Mouse (Mus musculus): Measurements from ENCODE around the gene Gm4871. TPM values are rescaled to one million over a fixed set of nuclear protein-coding genes. Genes with fewer than 3 reads are reported as not detected.
"Not testable (repeated sequence)": the region's sequence is repeated elsewhere in the genome, so short reads cannot be mapped to it uniquely, and the experiment has no call there.

Gm4871 gene
- not detected in 2 replicates for polyA plus RNA-seq (2015; fragmentation: Nextera tagmentation; extraction: Ambion mirVana)

DNA sequence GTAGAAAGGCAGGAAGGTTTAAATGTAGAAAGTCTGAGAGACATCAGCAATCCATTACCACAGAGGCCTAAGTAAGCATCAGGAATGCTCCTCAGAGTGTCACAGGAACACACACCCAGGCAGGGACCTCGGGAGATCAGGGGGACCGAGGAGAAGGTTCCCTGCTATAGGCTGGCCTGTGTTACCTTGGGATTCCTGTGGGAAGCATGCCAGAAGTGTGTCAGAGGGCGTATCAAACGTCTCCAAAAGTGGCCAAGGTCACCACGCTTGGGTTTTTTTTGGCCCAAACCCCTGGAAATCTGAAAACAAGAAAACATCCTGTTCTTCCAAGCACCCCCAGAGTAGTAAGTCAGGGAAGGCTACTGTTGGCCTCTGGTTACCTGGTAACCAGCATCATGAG lies at the start of gene Gm4871:
Gm4871 (minus strand) TSS at position 364 of the 400 bp plus-strand sequence.
- H3K27ac ChIP-seq (replicated peaks); H3K4me2 ChIP-seq; H3K27me3 ChIP-seq; ATAC-seq (ENCODE audit: low read depth); H3K36me3 ChIP-seq; H3K4me3 ChIP-seq; H3K9ac ChIP-seq; H3K9me3 ChIP-seq; H3K4me1 ChIP-seq (replicated peaks): not testable (repeated sequence)
- 72% methylated on average over 5 of the region's 5 CpGs for WGBS

DNA sequence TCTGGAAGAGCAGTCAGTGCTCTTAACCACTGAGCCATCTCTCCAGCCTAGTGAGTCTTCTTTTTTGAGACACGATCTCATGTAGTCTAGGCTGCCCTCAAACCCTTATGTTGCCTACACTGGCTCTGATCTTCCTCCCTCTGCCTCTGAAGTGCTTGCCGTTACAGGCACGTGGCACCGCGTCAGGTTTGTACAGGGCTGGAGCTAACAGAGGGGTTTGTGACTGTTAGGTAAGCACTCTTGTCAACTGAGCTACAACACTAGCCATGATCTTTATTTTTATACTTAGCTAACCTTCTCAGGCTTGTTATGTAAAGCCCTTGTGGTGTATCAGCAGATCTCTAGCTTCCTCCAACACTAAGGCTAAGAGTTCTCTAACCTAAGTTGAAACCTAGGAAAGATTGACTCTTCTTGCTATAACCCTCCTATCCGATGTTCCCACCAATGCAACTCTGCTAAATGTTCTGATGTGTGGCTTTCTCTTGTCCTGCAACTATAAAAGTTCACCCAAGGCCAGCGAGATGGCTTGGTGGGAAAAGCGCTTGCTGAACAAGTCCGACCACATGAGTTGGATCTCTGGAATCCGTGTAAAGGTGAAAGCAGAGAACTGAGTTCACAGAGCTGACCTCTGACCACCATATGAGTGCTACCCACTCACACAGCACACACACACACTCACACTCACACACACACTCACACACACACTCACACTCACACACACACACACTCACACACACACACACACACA lies 49.5 kb upstream of the Gm4871 start:
- no peak overlapping the region for H3K4me3 ChIP-seq
- peaks cover 4% of the 10 kb centered on the region; the same call in 1 of the 2 replicates for H3K36me3 ChIP-seq
- 90% methylated on average over 10 of the region's 10 CpGs for WGBS
- no peaks in the 10 kb centered on the region for H3K9me3 ChIP-seq
- H3K27me3 ChIP-seq, result no peaks in the 10 kb centered on the region
- ATAC-seq (ENCODE audit: low read depth), result no peak
- H3K4me2 ChIP-seq, result no peak overlapping the region
- peaks cover 19% of the 10 kb centered on the region for H3K4me1 ChIP-seq (replicated peaks)
- H3K9ac ChIP-seq, result no peak overlapping the region
- no peak overlapping the region for H3K27ac ChIP-seq (replicated peaks)

DNA sequence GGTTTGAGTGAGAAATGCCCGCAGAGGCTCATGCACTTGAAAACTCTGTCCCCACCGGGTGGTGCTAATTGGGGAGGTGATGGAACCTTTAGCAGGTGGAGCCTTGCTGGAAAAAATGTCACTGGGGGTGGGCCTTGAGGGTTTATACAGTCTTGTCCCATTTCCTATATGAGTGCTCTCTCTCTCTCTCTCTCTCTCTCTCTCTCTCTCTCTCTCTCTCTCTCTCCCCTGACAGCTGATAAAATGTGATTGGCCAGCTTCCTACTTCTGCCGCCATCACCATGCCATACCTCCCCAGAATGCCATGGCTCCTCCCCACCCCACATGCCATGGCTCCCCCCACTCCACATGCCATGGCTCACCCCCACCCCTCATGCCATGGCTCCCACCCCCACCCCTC lies 42.5 kb upstream of the Gm4871 start:
- H3K4me2 ChIP-seq, result no peak overlapping the region
- no peak for ATAC-seq (ENCODE audit: low read depth)
- WGBS, result 66% methylated on average over 3 of the region's 3 CpGs

DNA sequence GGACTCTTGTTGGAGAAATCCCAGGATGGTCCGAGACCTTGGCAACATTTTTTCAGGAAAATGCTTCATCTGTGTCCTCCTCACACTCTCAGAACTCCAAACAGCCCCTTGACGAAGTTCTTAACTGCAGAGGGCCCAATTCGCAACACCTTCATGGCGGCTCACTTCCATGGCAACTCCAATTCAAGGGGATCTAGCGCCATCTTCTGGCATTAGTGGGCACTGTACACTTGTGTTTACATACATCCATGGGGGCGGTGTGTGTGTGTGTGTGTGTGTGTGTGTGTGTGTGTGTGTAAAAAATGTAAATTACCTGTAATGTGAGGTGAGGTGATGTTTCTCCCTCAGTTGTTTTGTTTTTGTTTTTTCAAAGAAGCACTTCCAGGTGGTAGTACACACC lies 38.8 kb upstream of the Gm4871 start:
- Histone ChIP-seq H3K4me1 (replicated peaks) (no peaks in the 10 kb centered on the region), H3K27me3 (0 out of 2 replicates have a peak, but pooled peaks cover 7% of the 10 kb centered on the region), H3K9me3 (no peaks in the 10 kb centered on the region), H3K4me3 (no peak overlapping the region), H3K9ac (no peak overlapping the region), H3K27ac (replicated peaks) (no peak overlapping the region), H3K4me2 (no peak overlapping the region), H3K36me3 (no peaks in the 10 kb centered on the region)
- no peak for ATAC-seq (ENCODE audit: low read depth)
- 58% methylated on average over 6 of the region's 6 CpGs for WGBS

More for the DNA sequence above, 42.5 kb upstream of the Gm4871 start:
- Histone ChIP-seq H3K4me3 (no peak overlapping the region), H3K9ac (no peak overlapping the region), H3K36me3 (no peaks in the 10 kb centered on the region), H3K27ac (replicated peaks) (no peak overlapping the region), H3K4me1 (replicated peaks) (no peaks in the 10 kb centered on the region), H3K9me3 (no peaks in the 10 kb centered on the region), H3K27me3 (no peaks in the 10 kb centered on the region)

DNA sequence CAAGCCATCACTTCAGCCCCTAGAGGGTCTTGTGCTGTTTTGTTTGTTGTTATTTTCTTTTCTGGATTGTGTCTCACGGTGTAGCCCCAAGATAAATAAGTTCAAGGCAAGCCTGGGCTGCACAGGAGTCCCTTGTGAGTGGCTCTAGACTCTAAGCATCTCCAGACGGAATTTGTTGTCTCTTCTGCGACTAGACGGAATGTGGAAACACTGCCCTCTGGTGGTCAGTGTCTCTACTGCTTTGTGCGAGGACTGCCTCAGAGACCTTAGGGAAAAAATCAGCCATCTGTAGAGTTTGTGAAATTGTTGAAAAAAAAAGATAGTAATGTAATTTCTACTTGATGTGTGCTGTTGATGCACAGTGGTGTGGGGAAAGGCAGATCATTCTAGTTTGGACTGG lies 37.2 kb upstream of the Gm4871 start:
- no peak overlapping the region for H3K9ac ChIP-seq
- WGBS, result 0% methylated on average over 5 of the region's 5 CpGs
- H3K4me2 ChIP-seq, result no peak overlapping the region
- H3K9me3 ChIP-seq, result no peaks in the 10 kb centered on the region
- 0 out of 2 replicates have a peak, but pooled peaks cover 7% of the 10 kb centered on the region for H3K27me3 ChIP-seq
- no peaks in the 10 kb centered on the region for H3K36me3 ChIP-seq
- H3K27ac ChIP-seq (replicated peaks), result no peak overlapping the region
- ATAC-seq (ENCODE audit: low read depth), result peak; percentile 43; the same call in 1 of the 2 replicates
- H3K4me1 ChIP-seq (replicated peaks), result no peaks in the 10 kb centered on the region
- H3K4me3 ChIP-seq, result no peak overlapping the region

DNA sequence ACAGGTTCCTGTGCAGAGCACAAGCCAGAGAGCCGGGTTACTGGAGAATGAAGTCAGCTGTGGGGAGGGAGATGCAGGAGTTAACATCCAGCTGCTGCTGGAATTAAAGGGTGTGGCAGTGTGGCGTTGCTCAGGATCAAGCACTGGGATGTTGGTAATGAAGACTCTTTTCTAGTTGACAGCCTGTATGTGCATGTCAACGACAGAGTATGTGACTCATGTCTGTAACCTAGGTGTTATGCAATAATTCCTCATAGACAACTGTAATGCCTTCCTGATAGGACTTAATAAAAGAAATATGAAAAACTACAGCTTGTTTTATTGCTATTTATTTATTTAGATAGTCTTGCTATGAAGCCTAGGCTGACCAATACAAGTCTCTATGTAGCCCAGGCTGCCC lies 36.3 kb upstream of the Gm4871 start:
- 63% methylated on average over 3 of the region's 3 CpGs for WGBS
- ATAC-seq (ENCODE audit: low read depth), result no peak

DNA sequence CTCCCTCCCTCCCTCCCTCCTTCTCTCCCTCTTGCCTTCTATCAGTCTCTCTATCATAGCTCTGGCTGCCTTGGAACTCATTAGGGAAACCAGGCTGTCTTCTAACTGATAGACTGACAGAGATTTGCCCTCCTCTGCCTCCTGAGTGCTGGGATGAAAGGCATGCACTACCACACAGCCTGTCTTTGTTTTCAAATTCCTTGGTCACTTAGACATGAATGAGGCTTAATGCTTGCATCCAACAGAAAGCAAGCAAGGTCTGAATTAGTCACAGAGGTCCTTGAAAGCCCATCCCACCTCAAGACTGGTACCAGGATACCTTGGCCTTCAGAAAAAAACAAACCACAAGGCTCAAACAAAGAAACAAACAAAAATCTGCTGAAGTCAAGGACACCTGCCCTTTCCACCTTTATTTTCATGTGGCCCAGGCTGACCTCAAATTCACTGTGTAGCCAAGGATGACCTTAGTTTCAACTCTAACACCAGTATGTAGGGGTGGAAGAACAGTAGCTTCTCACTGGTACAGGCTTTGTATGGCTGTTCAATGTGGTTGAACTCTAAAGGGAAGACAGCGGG lies 32.3 kb upstream of the Gm4871 start:
- no peaks in the 10 kb centered on the region for H3K4me1 ChIP-seq (replicated peaks)
- no peak overlapping the region for H3K27ac ChIP-seq (replicated peaks)
- 92% methylated on average over 1 of the region's 1 CpGs for WGBS
- no peak overlapping the region for H3K4me3 ChIP-seq
- H3K27me3 ChIP-seq, result 0 out of 2 replicates have a peak, but pooled peaks cover 7% of the 10 kb centered on the region
- ATAC-seq (ENCODE audit: low read depth), result no peak
- no peaks in the 10 kb centered on the region for H3K36me3 ChIP-seq
- no peaks in the 10 kb centered on the region for H3K9me3 ChIP-seq
- no peak overlapping the region for H3K9ac ChIP-seq
- H3K4me2 ChIP-seq, result no peak overlapping the region

More for the DNA sequence above, 36.3 kb upstream of the Gm4871 start:
- Histone ChIP-seq H3K4me3 (no peak overlapping the region), H3K9ac (no peak overlapping the region), H3K27me3 (0 out of 2 replicates have a peak, but pooled peaks cover 7% of the 10 kb centered on the region), H3K4me1 (replicated peaks) (no peaks in the 10 kb centered on the region), H3K4me2 (no peak overlapping the region), H3K36me3 (no peaks in the 10 kb centered on the region), H3K27ac (replicated peaks) (no peak overlapping the region), H3K9me3 (no peaks in the 10 kb centered on the region)

DNA sequence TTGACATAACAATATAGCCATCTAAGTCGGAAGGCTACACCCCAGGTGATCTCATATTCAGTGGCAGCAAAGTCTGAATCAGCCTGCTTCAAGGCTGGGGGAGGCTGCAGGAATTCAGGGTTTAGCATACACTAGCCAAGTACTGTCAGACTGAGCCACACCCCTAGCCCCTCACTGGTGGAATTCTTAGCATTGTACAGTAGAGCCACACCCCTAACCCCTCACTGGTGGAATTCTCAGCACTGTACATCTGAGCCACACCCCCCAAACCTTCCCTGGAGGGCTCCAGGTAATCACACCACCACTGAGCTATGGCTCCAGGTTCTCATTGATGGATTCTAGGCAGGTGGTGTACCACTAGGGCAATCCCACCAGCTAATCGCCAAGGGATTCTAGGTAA lies 27.0 kb upstream of the Gm4871 start:
- H3K4me1 ChIP-seq (replicated peaks), result no peaks in the 10 kb centered on the region
- H3K4me2 ChIP-seq, result no peak overlapping the region
- H3K27me3 ChIP-seq, result no peaks in the 10 kb centered on the region
- no peaks in the 10 kb centered on the region for H3K36me3 ChIP-seq
- ATAC-seq (ENCODE audit: low read depth), result no peak
- no peaks in the 10 kb centered on the region for H3K9me3 ChIP-seq
- WGBS, result 71% methylated on average over 2 of the region's 2 CpGs
- H3K27ac ChIP-seq (replicated peaks), result no peak overlapping the region
- no peak overlapping the region for H3K4me3 ChIP-seq
- no peak overlapping the region for H3K9ac ChIP-seq

DNA sequence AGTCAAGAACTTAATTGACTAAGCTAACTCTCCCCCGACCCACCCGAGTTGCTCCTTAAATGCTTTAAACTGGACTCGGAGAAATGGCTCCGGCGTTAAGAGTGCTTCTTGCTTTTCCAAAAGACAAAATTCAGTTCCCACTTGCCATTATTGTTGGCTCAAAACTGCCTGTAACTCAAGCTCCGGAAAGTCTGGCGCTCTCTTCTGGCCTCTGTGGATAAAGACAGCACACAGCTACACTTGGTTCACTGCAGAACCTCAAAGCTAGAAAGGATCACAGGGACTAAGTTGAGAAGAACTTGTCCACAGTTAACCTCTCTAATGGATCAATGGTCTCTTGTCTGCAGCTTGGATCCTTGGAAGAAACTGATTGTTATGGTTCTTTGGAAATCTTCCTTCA lies 26.2 kb upstream of the Gm4871 start:
- ATAC-seq (ENCODE audit: low read depth), result no peak
- H3K27ac ChIP-seq (replicated peaks), result no peak overlapping the region
- no peak overlapping the region for H3K4me3 ChIP-seq
- no peaks in the 10 kb centered on the region for H3K27me3 ChIP-seq
- no peaks in the 10 kb centered on the region for H3K36me3 ChIP-seq
- no peaks in the 10 kb centered on the region for H3K4me1 ChIP-seq (replicated peaks)
- no peak overlapping the region for H3K9ac ChIP-seq
- H3K4me2 ChIP-seq, result no peak overlapping the region
- 90% methylated on average over 7 of the region's 7 CpGs for WGBS
- no peaks in the 10 kb centered on the region for H3K9me3 ChIP-seq

DNA sequence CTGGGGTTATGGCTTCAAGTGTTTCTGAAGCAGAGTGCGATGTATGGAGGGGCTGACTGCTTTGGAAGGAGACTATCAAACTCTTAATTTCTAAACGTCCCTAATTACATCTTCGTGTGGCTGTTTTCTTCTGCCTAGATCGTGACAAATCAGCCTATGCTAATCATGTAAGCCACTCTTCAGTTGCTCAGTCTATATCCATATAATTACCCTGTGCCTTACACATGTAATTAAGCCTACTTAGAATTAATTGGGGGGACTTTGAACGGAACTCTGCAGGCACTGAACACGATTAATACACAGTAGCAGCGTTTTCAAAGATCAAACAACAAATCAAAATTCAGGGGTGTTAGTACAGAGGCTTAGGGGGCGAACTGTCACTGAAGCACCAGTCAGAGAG lies 25.4 kb upstream of the Gm4871 start:
- H3K9ac ChIP-seq, result no peak overlapping the region
- H3K27me3 ChIP-seq, result no peaks in the 10 kb centered on the region
- H3K4me3 ChIP-seq, result no peak overlapping the region
- no peaks in the 10 kb centered on the region for H3K9me3 ChIP-seq
- no peaks in the 10 kb centered on the region for H3K4me1 ChIP-seq (replicated peaks)
- no peak overlapping the region for H3K4me2 ChIP-seq
- H3K27ac ChIP-seq (replicated peaks), result no peak overlapping the region
- ATAC-seq (ENCODE audit: low read depth), result no peak
- no peaks in the 10 kb centered on the region for H3K36me3 ChIP-seq
- WGBS, result 80% methylated on average over 8 of the region's 8 CpGs

DNA sequence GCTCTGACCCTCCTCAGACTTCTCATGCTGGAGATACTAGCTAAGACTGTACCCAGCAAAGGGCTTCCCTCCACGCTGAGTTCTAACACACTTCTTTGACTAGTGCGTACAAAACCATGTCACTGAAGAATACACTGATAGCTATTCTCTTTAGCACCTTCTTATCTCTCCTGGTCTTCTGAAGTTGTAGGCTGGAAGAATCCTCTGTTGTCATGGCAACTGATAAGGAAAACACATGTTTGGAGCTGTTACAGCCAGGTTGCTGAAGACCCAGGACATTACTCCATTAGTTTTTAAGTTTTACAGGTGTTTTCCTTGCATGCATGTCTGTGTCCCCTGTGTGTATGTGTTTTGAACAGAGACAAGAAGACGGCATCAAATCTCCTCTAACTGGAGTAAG lies 21.6 kb upstream of the Gm4871 start:
- not testable (repeated sequence) for H3K4me1 ChIP-seq (replicated peaks); H3K36me3 ChIP-seq; H3K9ac ChIP-seq; H3K27ac ChIP-seq (replicated peaks); H3K4me2 ChIP-seq; H3K9me3 ChIP-seq; H3K4me3 ChIP-seq; H3K27me3 ChIP-seq; ATAC-seq (ENCODE audit: low read depth)
- WGBS, result 81% methylated on average over 3 of the region's 3 CpGs

DNA sequence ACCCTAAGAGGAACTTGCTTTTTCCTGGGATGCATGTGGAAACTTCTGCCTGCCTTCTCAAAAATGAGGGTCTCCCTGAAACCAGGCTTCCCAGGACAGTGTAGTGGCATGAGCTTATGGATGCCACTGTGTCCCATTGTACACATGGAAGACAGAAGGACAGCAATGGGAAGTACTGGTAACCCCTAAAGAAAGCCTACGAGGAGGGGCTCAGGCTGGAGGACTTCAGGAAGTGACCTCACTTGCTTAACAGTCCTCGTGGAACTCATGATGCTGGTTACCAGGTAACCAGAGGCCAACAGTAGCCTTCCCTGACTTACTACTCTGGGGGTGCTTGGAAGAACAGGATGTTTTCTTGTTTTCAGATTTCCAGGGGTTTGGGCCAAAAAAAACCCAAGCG lies 10.1 kb upstream of the Gm4871 start, which contains the start of gene 1700018F24Rik:
1700018F24Rik (plus strand) TSS at position 301 of the 400 bp plus-strand sequence.
- ATAC-seq (ENCODE audit: low read depth); H3K27me3 ChIP-seq; H3K36me3 ChIP-seq; H3K4me2 ChIP-seq; H3K4me3 ChIP-seq; H3K9ac ChIP-seq; H3K4me1 ChIP-seq (replicated peaks); H3K27ac ChIP-seq (replicated peaks); H3K9me3 ChIP-seq: not testable (repeated sequence)
- 73% methylated on average over 3 of the region's 3 CpGs for WGBS

Data from neural tube, embryonic 13.5 days (tissue).